Mouse (Mus musculus): ENCODE data around the gene Aknad1.

DNA sequence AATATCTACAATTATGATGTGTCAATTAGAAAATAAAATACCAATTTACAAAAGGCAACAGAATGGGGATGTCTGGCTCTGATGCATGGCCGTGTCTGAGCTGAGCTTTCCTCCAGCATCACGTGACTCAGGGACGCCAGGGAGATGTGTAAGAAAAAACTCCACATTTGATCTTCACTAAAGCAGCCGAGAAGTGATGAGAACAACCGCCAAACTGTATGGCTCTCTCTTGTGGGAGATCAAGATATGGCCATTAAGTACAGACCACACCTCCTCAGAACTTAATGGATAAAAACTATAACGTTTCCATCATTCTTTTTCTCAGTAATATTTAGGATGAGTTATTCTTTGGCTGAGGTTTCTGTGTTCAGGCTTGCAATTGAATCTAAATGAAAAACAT lies 11.6 kb downstream of the Aknad1 start:
- TF ChIP-seq CTCF (IDR thresholded peaks at IDR 0.05; ENCODE audit: low read depth) (no peak), EP300 (IDR thresholded peaks at IDR 0.05; ENCODE audit: low read depth) (no peak)

All from liver, embryonic 14.5 days (tissue).